Mouse (Mus musculus) liver, embryonic 15.5 days (tissue): ENCODE results near the gene Gnb4. TPM values are rescaled to one million over a fixed set of nuclear protein-coding genes. Genes with fewer than 3 reads are reported as not detected.

Source experiments
- ATAC-seq: fragments of 200-750 bp; cut with Nextera tagmentation; 2 replicates; pipeline ENCODE4 v1.8.0; 2017; ENCODE audit warnings: moderate number of reproducible peaks, mild to moderate bottlenecking, moderate library complexity; ENCODE audit not compliant: insufficient read depth
- H3K27ac ChIP-seq: fragments of 300-500 bp; sonication (generic); replicated peaks from 2 replicates; pipeline ENCODE4 v1.5.1; 2015; ENCODE audit warnings: mild to moderate bottlenecking, inconsistent platforms
- H3K27me3 ChIP-seq: fragments of 300-500 bp; sonication (generic); 2 replicates; pipeline ENCODE4 v1.6.1; 2015; ENCODE audit warnings: mild to moderate bottlenecking, inconsistent platforms
- H3K36me3 ChIP-seq: fragments of 300-500 bp; sonication (generic); replicated peaks from 2 replicates; pipeline ENCODE4 v1.6.1; 2015; ENCODE audit warnings: moderate library complexity, mild to moderate bottlenecking, inconsistent platforms
- H3K4me1 ChIP-seq: fragments of 300-500 bp; sonication (generic); replicated peaks from 2 replicates; pipeline ENCODE4 v1.6.1; 2015; ENCODE audit warnings: inconsistent platforms
- H3K4me2 ChIP-seq: fragments of 300-500 bp; sonication (generic); 2 replicates; pipeline ENCODE4 v1.6.1; 2015; ENCODE audit warnings: moderate library complexity, mild to moderate bottlenecking, inconsistent platforms
- H3K4me3 ChIP-seq: fragments of 300-500 bp; sonication (generic); replicated peaks from 2 replicates; pipeline ENCODE4 v1.5.1; 2015; ENCODE audit warnings: mild to moderate bottlenecking, inconsistent platforms
- H3K9ac ChIP-seq: fragments of 300-500 bp; sonication (generic); 2 replicates; pipeline ENCODE4 v1.6.1; 2015; ENCODE audit warnings: moderate library complexity, mild to moderate bottlenecking, inconsistent platforms
- H3K9me3 ChIP-seq: fragments of 300-500 bp; sonication (generic); replicated peaks from 2 replicates; pipeline ENCODE4 v1.6.1; 2016; ENCODE audit warnings: inconsistent platforms
- WGBS: fragments of 180-500 bp; shearing (Covaris S2); methylation state at CpG from one replicate; pipeline ENCODE4 v1.1.7; 2015; ENCODE audit warnings: mixed read lengths; ENCODE audit not compliant: insufficient replicate concordance; 5-methylcytosine and 5-hydroxymethylcytosine counted together
- polyA plus RNA-seq: library from polyadenylated mRNA; unstranded; fragments of >200 nt; fragmentation: Nextera tagmentation; extraction: Ambion mirVana; gene quantifications from 2 replicates; pipeline ENCODE4 v1.2.1, GENCODE M21; 2015

The Gnb4 gene
- polyA plus RNA-seq, 1 experiment from 2014 or later: 8.1 TPM

DNA sequence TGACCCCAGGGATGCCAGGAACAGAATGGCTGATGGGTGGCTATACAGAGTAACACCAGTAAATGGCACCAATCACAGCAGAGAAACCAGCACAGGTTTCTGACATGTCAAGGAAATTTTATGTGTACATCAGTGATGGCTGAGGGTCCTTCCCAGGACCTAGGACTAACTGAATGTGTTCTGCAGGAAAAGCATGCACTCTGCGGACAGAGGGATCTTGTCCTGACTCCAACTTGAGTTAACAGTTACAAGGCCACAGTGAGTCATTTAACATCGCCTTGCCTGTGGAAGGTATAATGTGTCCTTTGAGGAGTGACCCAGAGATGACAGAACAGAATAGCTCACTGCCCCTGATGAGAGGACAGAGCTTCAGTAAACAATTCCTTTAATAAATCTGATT lies 1.6 kb downstream of the Gnb4 start:
- Histone ChIP-seq H3K9me3 (no peaks in the 10 kb centered on the region), H3K36me3 (no peaks in the 10 kb centered on the region), H3K4me1 (peaks cover 12% of the 10 kb centered on the region), H3K9ac (no peak overlapping the region), H3K27ac (no peak overlapping the region), H3K27me3 (peaks cover 28% of the 10 kb centered on the region), H3K4me2 (no peak overlapping the region), H3K4me3 (no peak overlapping the region)
- ATAC-seq: no peak
- whole genome bisulfite sequencing: 73% methylated on average over 2 of the region's 2 CpGs

DNA sequence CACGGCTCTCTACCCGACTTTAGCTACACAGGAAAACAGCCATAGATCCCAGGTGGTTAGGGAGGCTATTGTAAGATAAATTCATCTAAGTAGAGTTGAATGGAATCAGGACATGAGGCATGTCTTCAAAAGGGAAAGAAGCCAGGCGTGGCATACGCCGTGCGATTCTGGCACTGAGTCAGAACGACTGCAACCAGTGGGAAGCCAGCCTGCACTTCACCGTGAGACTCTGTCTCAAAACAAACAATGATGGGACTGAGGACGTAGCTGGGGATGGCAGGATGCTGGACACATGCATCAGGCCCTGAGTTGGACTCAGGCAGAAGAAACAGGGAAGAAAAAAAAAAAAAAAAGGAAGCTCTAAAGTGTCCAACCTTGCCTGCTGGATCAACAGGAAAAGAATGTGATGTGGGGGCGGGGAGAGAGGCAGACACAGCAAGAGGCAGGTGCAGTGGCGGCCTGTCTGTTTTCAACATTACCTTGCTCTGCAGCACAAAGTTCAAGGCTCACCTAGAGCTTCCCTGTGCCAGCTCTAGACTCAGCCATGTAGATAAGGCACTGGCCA lies 4.7 kb downstream of the Gnb4 start:
- no peak overlapping the region for H3K9ac ChIP-seq
- H3K36me3 ChIP-seq: no peaks in the 10 kb centered on the region
- WGBS: 57% methylated on average over 11 of the region's 11 CpGs
- no peak overlapping the region for H3K4me3 ChIP-seq
- no peak overlapping the region for H3K4me2 ChIP-seq
- ATAC-seq: no peak
- peaks cover 14% of the 10 kb centered on the region for H3K27me3 ChIP-seq
- no peak overlapping the region for H3K27ac ChIP-seq
- peaks cover 6% of the 10 kb centered on the region for H3K4me1 ChIP-seq
- H3K9me3 ChIP-seq: no peaks in the 10 kb centered on the region

DNA sequence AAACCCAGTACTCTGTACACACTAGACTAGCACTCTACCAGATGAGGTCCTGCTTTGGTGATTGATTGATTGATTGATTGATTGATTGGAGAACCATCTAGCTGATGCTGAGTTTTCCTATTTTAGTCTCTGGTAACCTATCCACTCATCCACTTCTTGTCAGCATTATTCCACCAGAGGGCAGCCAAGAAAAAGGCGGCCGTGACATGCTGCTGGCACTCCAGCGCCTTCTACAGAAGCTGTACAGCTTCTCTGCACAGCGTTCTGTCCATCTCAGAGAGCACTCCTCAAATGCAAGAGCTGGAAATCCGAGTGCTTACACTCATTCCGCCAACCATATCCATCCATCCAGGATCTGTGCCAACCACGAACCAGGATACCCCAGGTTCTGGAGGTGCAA lies 5.8 kb downstream of the Gnb4 start:
- no peaks in the 10 kb centered on the region for H3K4me1 ChIP-seq
- H3K9ac ChIP-seq: no peak overlapping the region
- no peaks in the 10 kb centered on the region for H3K36me3 ChIP-seq
- no peak overlapping the region for H3K4me3 ChIP-seq
- no peak overlapping the region for H3K4me2 ChIP-seq
- H3K27me3 ChIP-seq: peaks cover 8% of the 10 kb centered on the region; the same call in 1 of the 2 replicates
- H3K9me3 ChIP-seq: no peaks in the 10 kb centered on the region
- no peak overlapping the region for H3K27ac ChIP-seq
- no peak for ATAC-seq
- 28% methylated on average over 7 of the region's 7 CpGs for WGBS

DNA sequence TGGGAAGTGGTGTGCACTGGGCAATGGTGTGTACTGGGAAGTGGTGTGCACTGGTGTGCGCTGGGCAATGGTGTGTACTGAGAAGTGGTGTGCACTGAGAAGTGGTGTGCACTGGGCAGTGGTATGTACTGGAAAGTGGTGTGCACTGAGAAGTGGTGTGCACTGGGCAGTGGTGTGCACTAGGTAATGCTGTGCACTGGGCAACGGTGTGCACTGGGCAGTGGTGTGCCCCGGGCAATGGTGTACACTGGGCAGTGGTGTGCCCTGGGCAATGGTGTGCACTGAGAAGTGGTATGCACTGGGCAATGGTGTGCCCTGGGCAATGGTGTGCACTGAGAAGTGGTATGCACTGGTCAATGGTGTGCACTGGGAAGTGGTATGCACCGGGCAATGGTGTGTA lies 7.2 kb downstream of the Gnb4 start:
- Histone ChIP-seq H3K4me1 (no peaks in the 10 kb centered on the region), H3K9me3 (no peaks in the 10 kb centered on the region), H3K27ac (no peak overlapping the region), H3K4me3 (no peak overlapping the region), H3K27me3 (0 out of 2 replicates have a peak, but pooled peaks cover under 1% of the 10 kb centered on the region), H3K4me2 (no peak overlapping the region), H3K36me3 (no peaks in the 10 kb centered on the region), H3K9ac (no peak overlapping the region)
- no peak for ATAC-seq
- WGBS: 82% methylated on average over 4 of the region's 4 CpGs

- no peak for ATAC-seq
- H3K27me3 ChIP-seq: no peaks in the 10 kb centered on the region
- H3K4me1 ChIP-seq: peaks cover 4% of the 10 kb centered on the region; the same call in 1 of the 2 replicates
- H3K27ac ChIP-seq: no peak overlapping the region
- no peaks in the 10 kb centered on the region for H3K9me3 ChIP-seq
- no peaks in the 10 kb centered on the region for H3K36me3 ChIP-seq
- no peak overlapping the region for H3K4me2 ChIP-seq
- no peak overlapping the region for H3K9ac ChIP-seq
- H3K4me3 ChIP-seq: no peak overlapping the region
- WGBS: 76% methylated on average over 10 of the region's 10 CpGs
Measured at GRCm38 (mm10) chr3:32601055-32601454, 15.3 kb downstream of the Gnb4 start.

DNA sequence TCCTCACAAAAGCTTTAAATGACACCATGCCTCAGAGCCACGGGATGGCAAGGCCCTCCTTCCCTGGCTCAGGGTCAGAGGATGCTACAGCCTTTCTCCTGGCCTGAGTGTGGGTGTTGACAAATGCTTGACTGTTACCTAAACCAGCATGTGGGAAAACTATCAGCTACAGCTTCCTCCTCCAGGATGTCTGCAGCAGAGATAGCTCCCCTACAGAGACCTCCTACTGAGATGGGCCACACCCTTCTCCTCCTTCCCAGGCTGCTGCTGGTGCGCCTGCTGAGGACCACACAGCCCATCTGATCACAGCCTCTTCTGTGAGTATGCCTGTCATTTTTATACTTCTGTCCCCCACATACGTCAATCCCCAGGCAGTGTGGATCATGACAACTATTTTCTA lies 17.1 kb downstream of the Gnb4 start:
- WGBS: 20% methylated on average over 3 of the region's 3 CpGs
- Histone ChIP-seq H3K9me3 (no peaks in the 10 kb centered on the region), H3K4me1 (peaks cover 4% of the 10 kb centered on the region; the same call in 1 of the 2 replicates), H3K36me3 (no peaks in the 10 kb centered on the region), H3K27ac (no peak overlapping the region), H3K9ac (no peak overlapping the region), H3K27me3 (no peaks in the 10 kb centered on the region), H3K4me3 (no peak overlapping the region), H3K4me2 (no peak overlapping the region)
- ATAC-seq: no peak

GRCm38 (mm10) chr3:32595080-32595479 lies 21.3 kb downstream of the Gnb4 start:
- ATAC-seq: no peak
- WGBS: 56% methylated on average over 4 of the region's 4 CpGs

GRCm38 (mm10) chr3:32586274-32586673 lies 30.1 kb downstream of the Gnb4 start:
- no peaks in the 10 kb centered on the region for H3K4me1 ChIP-seq
- no peak overlapping the region for H3K4me2 ChIP-seq

More at GRCm38 (mm10) chr3:32595080-32595479, 21.3 kb downstream of the Gnb4 start:
- Histone ChIP-seq H3K4me1 (peaks cover 4% of the 10 kb centered on the region; the same call in 1 of the 2 replicates), H3K36me3 (no peaks in the 10 kb centered on the region), H3K27ac (no peak overlapping the region), H3K4me2 (no peak overlapping the region), H3K4me3 (no peak overlapping the region), H3K9me3 (no peaks in the 10 kb centered on the region), H3K9ac (no peak overlapping the region), H3K27me3 (no peaks in the 10 kb centered on the region)

DNA sequence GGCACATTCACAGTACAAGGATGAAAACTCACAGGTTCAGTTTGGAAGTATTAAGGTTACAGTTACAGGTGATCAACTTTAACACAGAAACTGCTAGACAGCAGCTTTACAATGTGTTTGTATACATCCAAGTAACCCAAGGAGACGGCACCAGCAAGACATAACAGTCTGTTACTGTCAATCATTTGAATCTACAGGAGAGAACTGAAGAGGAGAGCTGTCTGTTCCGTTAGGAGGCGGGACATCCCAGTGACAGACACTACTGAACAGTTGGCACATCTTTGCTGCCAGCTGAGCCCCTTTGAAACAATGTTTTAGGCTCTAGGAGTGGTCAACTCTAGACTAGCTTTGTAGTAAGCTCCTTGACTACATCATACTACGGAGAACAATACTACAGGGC lies 32.9 kb downstream of the Gnb4 start:
- Histone ChIP-seq H3K4me3 (no peak overlapping the region), H3K4me1 (no peaks in the 10 kb centered on the region), H3K4me2 (no peak overlapping the region), H3K27me3 (no peaks in the 10 kb centered on the region), H3K36me3 (peaks cover 14% of the 10 kb centered on the region; the same call in 1 of the 2 replicates), H3K27ac (no peak overlapping the region), H3K9ac (no peak overlapping the region), H3K9me3 (no peaks in the 10 kb centered on the region)
- ATAC-seq: no peak
- WGBS: 71% methylated on average over 4 of the region's 4 CpGs

More at GRCm38 (mm10) chr3:32586274-32586673, 30.1 kb downstream of the Gnb4 start:
- H3K27me3 ChIP-seq: no peaks in the 10 kb centered on the region
- 69% methylated on average over 3 of the region's 3 CpGs for WGBS
- H3K9ac ChIP-seq: no peak overlapping the region
- no peak overlapping the region for H3K4me3 ChIP-seq
- peaks cover 8% of the 10 kb centered on the region; the same call in 1 of the 2 replicates for H3K36me3 ChIP-seq
- H3K27ac ChIP-seq: no peak overlapping the region
- H3K9me3 ChIP-seq: no peaks in the 10 kb centered on the region
- no peak for ATAC-seq

GRCm38 (mm10) chr3:32581911-32582310 lies 34.5 kb downstream of the Gnb4 start:
- H3K9me3 ChIP-seq: no peaks in the 10 kb centered on the region
- WGBS: 49% methylated on average over 3 of the region's 3 CpGs
- ATAC-seq: no peak
- no peak overlapping the region for H3K4me3 ChIP-seq
- H3K27ac ChIP-seq: no peak overlapping the region
- no peaks in the 10 kb centered on the region for H3K4me1 ChIP-seq
- H3K9ac ChIP-seq: no peak overlapping the region
- no peak overlapping the region for H3K4me2 ChIP-seq
- H3K27me3 ChIP-seq: no peaks in the 10 kb centered on the region
- H3K36me3 ChIP-seq: peaks cover 27% of the 10 kb centered on the region

DNA sequence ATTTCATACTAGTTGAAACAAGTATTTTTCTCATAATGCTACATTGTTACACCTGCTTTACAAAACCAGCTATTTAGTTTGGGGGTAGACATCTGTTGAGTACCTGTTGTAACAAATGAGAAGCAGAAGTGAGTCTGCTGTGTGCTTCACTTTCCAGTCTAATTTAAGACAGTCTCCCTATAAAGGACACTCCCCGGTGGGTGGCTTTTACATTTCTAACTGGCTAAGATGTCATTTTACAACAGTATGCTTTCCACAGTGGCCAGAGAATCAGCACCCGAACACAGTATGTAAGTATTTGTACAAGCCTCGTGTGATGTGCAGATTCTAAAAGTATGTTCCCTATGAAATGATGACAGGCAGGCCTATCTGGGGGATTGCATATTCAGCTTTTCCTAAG lies 35.6 kb downstream of the Gnb4 start:
- Histone ChIP-seq H3K9me3 (no peaks in the 10 kb centered on the region), H3K27me3 (no peaks in the 10 kb centered on the region), H3K9ac (no peak overlapping the region), H3K27ac (no peak overlapping the region), H3K36me3 (peaks cover 35% of the 10 kb centered on the region), H3K4me1 (no peaks in the 10 kb centered on the region), H3K4me2 (no peak overlapping the region), H3K4me3 (no peak overlapping the region)
- 68% methylated on average over 3 of the region's 3 CpGs for WGBS
- ATAC-seq: no peak

DNA sequence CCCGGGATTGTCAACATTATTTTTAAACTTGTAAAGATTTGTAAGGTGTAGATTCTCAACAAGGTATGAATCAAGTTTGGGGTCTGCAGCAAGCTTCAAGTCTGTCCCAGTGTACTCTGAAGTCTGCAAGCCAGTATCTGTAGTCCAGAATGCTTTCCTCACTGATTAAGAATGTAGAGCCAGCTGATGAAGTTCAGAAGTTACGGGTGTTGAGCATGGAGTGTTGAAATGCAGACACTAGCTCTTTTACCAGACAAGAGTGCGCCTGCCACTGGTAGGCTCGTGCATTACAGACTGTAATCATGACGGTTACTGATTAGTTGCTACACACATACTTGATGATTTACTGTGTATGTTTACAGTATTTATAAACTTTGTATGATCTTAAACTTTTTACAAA lies 37.6 kb downstream of the Gnb4 start:
- Histone ChIP-seq H3K27me3 (no peaks in the 10 kb centered on the region), H3K27ac (no peak overlapping the region), H3K9ac (no peak overlapping the region), H3K4me1 (no peaks in the 10 kb centered on the region), H3K4me2 (no peak overlapping the region), H3K9me3 (no peaks in the 10 kb centered on the region), H3K4me3 (no peak overlapping the region), H3K36me3 (peaks cover 53% of the 10 kb centered on the region)
- ATAC-seq: no peak
- WGBS: 78% methylated on average over 5 of the region's 5 CpGs
